Mouse (Mus musculus) mouse embryonic stem cell (cell line): ENCODE data around the gene Dpf3.

ENCODE experiments used
- in situ Hi-C, 2 experiments: fragments of 300-500 bp; cut with MboI; formaldehyde crosslinking; loops; 1 replicate in 1 of 2; 3 replicates in 1 of 2; pipeline ENCODE4 v1.14.3; 2019 to 2020; ENCODE audit warnings: low sequenced_read_pairs in 2 of 2, low pct_unique_long_range_greater_than_20kb in 1 of 2, mixed read lengths in 1 of 2; ENCODE audit not compliant: unreplicated experiment in 1 of 2

Dpf3 gene

GRCm38 (mm10) chr12:83479818-83480401 lies 7.6 kb downstream of the Dpf3 start:
- in situ Hi-C loops: no loop called here

- in situ Hi-C loops: no loop called here
Observed at GRCm38 (mm10) chr12:83479140-83479539, 8.4 kb downstream of the Dpf3 start.

DNA sequence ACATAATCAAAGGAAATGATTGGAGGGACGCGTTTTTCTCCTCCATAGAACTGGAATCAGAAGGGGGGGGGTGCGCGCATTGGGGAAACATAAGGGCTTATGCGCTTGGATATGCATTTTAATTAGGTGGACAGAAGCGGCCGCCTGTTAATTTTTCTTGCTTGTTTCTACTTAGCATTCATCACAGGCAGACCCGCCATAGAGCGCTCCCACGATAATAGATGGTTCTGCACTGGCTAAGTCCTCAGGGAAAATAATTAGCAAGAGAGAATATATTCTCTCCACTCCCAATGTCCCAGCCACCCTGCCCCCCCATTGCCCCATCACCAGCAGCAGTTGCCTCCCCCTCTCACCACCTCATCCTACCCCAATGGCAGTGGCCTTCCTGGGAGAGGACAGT lies 11.2 kb downstream of the Dpf3 start:
- in situ Hi-C loops: no loop called here

DNA sequence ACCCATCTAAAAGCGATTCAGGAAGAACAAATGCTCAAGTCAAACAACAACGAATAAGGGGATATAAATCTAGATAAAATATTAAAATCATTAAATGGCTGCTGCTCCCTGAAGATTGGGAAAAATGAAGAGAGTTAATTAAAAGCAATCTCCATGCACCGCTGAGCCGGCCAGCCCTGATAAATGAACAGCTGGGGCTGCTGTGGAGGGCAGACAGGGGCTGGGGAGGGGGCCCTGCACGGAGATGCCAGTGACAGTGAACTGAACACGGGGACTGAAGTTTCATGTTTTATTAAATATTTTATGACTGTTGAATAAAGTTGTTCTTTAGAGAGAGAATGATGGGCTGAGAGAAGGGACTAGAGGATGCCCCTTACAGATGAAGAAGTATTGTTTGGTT lies 12.1 kb downstream of the Dpf3 start:
- in situ Hi-C loops: no loop called here

- in situ Hi-C loops: no loop called here
Observed at GRCm38 (mm10) chr12:83473987-83474600, 13.4 kb downstream of the Dpf3 start.

DNA sequence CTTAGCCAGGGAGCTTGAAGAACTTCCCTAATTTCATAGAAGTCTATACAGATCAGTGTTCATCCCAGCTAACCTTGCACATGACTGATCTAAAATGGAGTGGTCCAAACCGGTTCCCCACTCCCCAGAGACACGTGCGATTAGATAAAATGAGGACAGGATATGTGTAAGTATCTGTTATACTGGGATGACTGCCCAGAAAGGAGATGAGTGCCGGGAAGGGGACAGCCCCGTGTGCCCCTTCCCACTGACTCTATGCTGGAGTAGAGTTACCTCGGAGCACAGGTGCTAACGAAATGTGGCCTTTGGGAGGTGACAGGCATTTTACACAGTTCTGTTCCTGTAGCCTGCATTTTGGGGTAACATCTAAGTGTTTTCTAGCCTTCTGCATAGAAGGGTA lies 15.8 kb downstream of the Dpf3 start:
- in situ Hi-C loops: no loop called here

GRCm38 (mm10) chr12:83470085-83470484 lies 17.4 kb downstream of the Dpf3 start:
- in situ Hi-C loops: no loop called here

DNA sequence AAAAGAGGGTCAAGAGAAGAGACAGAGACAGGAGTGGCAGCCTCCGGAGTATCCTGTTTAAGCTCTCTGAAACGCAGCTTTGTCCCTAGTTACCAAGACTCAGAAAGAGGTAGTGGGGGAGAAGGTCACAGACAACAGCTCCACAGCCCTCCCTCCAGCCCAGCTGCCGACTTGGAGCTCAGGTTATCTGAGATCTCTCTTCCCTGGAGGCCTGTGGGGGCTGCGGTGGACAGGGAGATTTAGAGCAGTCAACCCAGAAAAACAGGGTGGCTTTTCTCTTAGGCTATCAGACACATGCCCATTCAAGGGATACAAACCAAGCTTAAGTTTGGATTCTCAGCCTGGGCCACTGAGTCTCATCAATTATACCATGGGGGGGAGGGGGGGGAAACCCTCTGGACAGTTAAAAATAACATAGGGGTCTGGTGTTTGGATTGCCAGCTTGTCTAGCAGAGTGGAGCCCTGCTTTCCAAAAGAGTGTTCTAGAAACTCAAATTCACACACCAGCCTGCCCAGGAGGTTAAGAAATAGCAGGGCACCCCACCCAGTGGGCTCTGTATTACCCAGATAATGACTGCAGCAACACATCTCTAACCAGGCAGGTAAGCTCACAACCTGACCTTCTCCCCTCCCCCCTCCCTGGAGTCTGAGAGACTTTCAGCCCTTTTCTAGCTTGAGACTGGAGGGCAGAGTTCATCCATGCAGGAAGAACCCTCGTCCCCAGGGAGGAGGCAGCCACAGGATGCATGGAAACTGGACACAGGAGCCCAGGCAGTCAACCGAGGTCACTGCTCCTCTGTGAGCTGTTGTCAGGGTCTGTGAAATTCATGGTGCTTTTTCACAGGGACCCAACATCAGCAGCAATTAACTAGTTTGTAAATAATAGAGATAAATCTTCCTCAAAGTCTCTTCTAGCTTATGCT lies 20.7 kb downstream of the Dpf3 start:
- in situ Hi-C loops: no loop called here

DNA sequence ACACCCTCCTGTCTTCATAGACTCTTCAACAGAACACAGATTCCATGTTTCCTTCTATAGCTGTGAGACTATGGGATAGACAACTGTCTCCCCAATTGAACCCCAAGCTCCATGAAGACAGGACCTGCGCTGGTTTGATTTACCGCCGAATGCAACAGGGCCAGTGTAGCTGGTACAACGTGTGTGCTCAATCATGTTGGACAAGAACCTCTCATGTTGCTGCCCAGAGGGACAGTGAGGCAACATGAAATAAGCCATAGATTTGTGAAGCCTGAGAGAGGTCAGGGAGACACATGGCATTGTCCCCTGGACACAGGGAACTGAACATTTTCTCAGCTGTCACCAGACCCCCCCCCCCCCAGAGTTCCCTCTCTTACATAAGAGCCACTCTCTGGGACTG lies 21.5 kb downstream of the Dpf3 start:
- in situ Hi-C loops: no loop called here

DNA sequence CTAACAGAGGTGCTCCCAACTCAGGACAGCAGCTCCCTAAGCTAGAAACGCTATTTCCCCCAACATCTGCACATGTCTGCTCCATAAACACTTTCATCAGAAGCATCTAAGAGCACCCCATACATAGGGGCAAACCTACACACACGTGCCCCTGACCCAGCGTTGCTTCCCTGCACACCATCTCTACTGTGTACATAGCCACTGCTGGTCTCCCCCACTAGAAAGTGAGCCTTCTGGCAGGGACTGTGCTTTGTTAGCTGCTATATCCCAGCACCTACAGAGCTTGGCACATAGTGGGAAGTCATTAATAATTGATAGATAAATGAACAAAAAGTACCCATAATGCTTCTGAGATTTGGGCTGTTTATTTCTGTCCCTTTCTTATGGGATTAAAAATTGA lies 27.2 kb downstream of the Dpf3 start:
- in situ Hi-C loops: no loop called here

DNA sequence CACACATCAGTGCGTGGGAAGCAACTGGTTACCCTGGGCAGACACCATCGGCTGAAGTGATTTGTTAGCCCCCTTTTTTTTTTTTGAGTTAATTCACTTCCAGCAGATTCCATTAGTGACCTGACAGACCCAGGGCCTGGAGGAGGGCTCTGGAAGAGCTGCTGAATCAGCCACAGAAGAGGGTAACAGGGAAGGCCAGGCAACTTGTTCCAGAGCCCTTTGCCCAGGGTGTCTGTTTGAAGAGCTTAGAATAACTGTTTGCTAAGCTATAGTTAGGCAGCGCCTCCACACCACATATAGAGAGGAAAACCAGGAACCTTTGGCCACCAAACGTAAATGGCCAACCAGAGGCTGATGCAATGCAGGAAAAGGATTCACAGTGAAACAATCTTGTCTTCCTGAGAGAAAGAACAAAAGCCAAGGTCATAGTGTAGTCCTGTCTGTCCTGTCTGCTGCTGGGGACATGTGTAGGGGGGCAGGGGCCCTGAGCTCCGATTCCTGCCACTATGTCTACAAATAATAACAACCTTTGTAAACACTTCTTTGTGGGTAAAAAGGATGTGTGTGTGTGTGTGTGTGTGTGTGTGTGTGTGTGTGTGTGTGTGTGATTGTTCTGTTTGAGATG lies 32.7 kb downstream of the Dpf3 start:
- in situ Hi-C loops: no loop called here

- in situ Hi-C loops: no loop called here
Observed at GRCm38 (mm10) chr12:83451850-83452249, 35.7 kb downstream of the Dpf3 start.

DNA sequence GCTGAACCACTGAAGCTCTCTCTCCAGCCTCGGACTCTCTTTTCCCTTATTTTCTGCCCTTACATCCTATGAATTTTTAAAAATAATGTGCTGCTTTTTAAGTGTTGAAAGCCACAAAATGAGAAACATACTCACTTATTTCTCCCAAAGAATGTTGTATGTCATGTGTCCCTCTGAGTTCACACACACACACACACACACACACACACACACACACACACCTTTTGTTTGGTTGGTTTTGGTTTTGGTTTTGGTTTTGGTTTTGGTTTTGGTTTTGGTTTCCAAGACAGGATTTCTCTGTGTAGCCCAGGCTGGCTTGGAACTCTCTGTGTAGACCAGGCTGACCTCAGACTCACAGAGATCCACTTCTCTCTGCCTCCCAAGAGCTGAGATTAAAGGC lies 37.0 kb downstream of the Dpf3 start:
- in situ Hi-C loops: no loop called here

- in situ Hi-C loops: no loop called here
Observed at GRCm38 (mm10) chr12:83449202-83449601, 38.3 kb downstream of the Dpf3 start.

- in situ Hi-C loops: no loop called here
Observed at GRCm38 (mm10) chr12:83445587-83445986, 41.9 kb downstream of the Dpf3 start.

GRCm38 (mm10) chr12:83444448-83444847 lies 43.1 kb downstream of the Dpf3 start:
- in situ Hi-C loops: no loop called here

- in situ Hi-C loops: no loop called here
Observed at GRCm38 (mm10) chr12:83438002-83438401, 49.5 kb downstream of the Dpf3 start.

- in situ Hi-C loops: no loop called here
Observed at GRCm38 (mm10) chr12:83433987-83434698, 53.4 kb downstream of the Dpf3 start.

GRCm38 (mm10) chr12:83433436-83433835 lies 54.1 kb downstream of the Dpf3 start:
- in situ Hi-C loops: no loop called here
